Mouse (Mus musculus) left cerebral cortex, adult 11 months (tissue): ENCODE data around the gene Lifr.

Experiments
- DNase-seq: peaks from one replicate; pipeline ENCODE4 v3.0.0; 2022; ENCODE audit warnings: low spot score

The Lifr gene

DNA sequence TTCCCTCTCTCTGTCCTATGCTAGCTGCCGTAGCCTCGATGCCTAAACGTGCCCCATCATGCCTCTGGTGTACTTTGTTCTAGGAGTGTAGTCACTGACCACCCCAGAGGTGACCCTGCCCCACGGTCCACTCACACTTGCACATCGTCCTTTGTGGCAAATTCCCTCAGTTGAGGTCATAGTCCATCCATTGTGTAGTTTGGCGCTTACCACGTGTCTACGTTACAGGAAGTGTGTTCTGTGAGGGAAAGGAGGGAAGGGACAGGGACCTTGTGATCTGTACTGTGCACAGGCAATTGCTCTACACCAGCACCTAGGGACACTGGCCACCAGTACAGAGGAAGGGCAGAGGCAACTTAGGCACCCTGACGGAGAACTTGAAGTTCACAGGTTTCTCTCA, 69.5 kb downstream of the Lifr start:
- DNase-seq: no peak

DNA sequence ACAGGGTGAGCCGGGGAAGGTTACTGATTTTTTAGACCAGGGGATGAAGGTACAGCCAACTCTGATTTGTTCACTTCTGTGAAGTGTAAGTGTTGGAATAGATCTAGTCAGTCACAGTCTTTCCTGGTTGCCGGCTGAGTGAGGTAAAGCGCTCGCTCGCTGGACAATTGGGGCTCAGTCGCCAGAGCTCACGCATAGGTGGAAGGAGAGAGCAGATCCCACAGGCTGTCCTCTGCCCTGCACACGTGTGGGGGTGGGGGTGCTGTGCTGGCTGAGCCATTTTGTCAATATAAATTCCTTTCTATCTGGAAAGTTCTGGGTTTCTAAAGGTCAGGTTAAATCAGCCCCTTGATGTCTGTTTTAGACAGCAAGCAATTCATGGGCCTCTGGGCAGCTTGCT, 69.9 kb downstream of the Lifr start:
- DNase-seq: no peak

DNA sequence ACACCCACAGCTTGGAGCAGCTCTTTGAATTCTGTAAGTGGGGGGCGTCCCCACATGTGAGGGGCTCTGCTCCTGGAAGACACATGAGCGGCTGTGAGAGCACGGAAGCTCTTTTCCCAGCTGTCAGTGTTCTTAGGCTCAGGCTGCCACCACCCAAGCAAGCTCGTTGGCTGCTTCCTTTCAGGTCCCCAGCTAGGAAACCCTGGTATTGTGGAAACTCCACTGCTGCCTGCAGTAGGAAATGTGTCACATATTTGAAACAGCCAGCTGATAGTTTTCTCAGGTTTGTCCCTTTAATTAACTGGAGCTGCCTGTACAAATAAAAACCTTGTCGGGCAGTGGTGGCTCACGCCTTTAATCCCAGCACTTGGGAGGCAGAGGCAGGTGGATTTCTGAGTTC, 73.4 kb downstream of the Lifr start:
- DNase-seq: no peak

DNA sequence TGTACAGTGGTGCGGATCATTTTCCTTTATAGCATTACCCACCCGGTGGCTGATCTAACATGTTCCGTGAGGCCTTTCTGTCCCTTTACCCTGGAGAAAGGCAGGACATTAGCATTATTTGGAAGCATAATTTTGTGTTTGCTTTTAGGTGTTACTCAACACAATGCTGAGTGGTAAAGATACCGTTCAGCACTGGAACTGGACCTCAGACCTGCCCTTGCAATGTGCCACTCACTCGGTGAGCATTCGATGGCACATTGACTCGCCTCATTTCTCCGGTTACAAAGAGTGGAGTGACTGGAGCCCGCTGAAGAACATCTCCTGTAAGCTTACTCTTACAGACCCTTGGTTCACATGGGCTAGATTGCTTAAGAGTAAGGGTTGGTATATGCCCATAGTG, 76.3 kb downstream of the Lifr start:
- no peak for DNase-seq

DNA sequence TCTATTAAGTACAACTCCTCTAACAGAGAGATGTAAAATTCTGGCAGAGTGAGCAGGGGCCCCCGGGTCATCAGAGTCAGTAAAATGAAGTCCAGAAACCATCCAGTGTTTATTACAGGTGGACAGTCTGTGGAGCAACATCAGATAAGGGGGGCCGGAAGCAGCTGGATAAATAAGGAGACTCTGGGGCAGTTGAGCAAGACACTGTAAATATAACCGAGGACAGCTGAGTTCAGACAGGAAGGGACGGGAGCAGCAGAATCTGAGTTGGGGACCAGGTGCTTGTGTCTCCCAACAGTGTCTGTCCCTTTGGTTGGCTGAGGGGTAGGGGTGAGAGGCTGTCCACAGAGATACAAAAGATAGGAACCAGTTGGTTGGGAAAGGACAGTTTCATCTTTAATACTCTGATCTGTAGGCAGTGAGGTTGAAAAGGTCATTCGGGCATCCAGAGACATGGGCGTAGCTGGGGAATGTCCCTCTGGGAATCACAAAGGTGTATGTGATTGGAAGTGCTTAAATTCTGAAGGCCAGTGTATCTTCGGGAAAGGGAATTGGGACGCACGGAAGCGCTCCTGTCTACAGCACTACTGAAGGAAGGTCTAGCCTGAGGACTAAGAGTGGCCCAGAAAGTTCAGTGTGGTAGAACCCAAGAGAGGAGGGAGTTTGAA, 77.0 kb downstream of the Lifr start:
- no peak for DNase-seq

DNA sequence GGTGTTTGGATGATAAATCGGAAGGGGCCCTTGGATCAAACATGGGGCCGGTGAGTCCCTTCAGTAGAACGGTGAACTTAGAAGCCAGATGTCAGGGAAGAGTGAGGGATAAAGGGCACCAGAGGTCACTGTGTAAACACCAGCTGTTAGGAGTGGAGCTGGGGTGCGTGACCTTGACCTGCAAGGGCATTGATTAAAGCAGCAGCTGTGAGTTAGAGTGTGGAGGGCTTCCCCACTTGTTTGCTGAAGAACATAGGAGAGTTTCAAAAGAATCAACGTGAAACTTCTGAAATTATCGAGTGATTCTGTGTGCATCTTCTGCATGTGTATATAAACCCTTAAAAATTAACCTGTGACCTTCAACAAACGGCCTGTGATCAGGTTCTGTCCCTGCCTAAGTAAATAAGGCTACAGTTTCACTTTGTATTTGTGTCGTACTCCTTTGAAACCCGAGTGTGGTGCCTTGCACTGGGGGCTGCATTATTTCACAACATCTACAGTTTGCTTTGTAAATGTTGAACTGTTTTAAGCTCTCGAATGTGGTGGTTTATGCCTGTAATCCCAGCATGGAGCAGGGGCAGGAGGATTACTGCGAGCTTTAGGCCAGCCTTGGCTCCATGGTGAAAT, 77.6 kb downstream of the Lifr start:
- no peak for DNase-seq

DNA sequence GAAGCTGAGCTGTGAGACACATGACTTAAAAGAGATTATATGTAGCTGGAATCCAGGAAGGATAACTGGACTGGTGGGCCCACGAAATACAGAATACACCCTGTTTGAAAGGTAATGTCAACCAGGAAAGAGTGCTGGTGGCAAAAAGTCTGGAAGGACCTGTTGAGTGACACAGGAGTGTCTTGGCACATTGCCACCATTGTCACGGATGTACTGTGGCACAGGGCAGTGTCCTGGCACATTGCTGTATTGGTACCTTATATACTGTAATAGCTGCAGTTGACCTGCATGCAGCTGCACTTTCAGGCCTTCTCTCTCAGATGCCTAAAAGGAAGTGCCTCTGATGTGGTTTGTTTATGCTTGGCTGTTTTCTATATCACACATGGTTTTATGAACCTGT, 82.5 kb downstream of the Lifr start:
- DNase-seq: no peak

DNA sequence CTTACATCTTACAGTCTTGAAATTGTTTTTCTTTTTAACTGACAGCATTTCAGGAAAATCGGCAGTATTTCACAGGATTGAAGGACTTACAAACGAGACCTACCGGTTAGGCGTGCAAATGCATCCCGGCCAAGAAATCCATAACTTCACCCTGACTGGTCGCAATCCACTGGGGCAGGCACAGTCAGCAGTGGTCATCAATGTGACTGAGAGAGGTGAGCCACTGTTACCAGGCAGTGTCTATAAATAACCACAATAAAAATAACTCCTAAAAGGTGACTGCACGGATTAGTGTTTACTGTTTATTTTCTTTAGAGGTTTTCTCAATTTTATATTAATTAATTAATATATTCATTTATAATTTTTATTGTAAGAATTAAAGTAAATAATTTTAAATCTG, 82.9 kb downstream of the Lifr start:
- no peak for DNase-seq

DNA sequence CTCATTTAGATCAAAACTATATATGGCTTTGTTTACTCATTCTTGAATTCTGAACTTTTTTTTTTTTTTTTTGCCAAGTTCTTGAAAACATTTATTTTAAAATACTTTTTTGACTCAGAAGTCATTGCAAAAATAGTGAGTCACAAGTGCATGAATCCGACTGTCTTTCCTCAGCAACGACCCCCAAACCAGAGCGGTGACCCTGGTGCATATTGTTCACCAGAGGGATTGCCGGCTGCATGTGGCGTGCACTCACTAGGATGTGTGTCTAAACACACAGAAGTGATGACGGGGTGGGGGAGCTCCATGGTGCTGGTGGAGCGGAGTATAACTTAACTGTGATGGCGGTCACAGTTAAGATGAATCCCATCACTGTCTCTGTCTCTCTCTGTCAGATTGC, 83.4 kb downstream of the Lifr start:
- no peak for DNase-seq

DNA sequence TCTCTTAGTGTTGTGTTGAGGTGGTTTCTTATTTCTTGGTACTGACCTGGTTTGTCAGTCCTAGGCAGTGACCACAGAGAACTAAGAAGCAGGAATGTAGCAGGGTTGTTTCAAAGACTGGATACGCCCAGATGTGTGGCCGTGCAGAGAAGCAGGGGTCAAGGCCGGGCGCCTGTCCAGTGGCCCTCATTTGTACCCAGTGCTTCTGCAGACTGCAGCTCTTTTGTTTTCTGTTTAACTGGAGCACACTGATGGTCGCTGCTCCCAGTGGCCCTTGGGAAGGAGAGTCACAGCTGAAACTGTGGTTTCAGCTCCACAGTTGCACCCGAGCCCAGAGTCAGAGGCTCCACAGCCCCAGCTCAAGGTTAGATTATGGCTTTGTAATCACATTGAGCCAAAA, 90.2 kb downstream of the Lifr start:
- DNase-seq: peak; percentile 14

DNA sequence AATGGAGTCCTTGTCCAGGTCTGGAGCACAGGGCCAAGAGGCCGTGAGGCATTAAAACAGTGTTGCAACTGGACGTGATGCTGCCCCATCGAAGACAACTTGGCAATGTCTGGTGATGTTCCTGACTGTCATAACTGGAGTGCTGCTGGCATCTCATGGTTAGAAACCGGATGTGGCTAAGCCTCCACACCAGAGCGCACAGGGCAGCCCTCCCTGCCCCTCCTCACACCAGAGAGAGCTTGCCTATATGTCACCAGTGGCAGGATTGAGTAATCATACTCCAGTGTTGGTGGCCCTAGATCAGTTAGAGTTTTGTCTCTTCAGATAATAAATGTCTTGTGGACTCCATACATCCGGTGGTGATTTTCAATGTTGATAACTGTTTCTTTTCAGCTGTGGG, 97.3 kb downstream of the Lifr start:
- DNase-seq: no peak

DNA sequence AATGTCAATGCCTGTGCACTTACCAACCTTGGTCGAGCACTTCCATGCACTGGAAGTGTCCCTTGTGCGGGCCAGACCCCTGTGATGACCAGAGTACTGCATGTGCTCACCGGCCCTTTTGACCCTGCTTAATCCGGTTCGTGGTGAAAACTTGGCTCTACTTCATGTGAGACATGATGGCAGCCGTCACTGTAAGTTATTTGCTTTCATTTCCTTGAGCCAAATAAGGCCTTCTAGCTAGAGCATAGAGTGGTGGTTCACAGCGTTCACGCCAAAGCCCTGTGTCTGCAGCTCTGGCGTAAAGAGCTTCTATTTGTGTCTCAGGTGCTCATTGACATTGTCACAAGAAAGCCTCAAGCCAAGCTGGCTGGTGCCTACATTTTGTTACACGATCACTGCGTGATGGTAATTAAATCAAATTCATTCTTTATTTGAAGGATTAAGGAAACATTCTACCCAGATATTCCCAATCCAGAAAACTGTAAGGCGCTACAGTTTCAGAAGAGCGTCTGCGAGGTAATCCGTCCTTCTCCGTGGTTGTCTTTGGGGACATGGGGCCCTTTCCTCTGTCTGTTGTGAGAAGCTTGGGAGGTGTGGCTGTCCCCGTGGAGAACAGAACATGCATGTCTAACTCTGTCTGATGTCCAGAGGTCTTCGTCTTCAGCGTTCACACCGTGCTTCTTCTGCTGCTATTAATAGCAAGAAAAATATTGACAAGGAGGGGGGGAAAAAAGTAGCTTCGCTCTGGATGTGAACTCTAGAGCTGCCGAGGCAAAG, 99.5 kb downstream of the Lifr start:
- no peak for DNase-seq

DNA sequence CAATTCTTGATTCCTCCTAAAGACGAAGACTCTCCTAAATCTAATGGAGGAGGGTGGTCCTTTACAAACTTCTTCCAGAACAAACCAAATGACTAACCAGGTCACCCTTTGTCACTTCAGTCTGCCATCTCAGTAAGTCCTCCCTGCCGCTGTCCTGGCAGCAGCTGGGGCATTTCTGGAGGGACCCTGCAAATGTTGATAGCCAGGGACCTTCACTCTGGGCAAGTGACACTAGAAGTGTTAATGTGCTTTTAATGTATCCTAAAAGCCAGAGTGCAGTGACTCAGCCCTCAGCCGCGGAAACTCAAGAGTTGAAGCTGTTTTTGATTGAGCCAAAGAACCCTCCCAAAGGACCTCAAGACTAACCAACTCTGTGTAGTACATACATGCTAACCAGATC, 100.7 kb downstream of the Lifr start:
- no peak for DNase-seq

DNA sequence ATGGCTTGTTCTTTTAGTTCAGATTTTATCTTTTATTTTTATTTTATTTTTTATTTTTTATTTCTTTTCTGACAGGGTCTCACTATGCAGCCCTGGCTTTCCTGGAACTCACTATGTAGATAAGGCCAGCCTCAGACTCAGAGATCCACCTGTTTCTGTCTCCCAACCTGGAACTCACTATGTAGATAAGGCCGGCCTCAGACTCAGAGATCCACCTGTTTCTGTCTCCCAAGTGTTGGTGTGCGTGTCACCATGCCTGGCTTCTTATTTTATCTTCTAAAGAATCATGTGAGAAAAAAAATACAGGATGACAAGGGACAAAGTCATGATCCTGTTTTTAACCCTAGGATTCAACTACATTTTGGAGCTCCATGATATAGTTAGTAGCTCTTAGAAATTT, 102.2 kb downstream of the Lifr start:
- no peak for DNase-seq

DNA sequence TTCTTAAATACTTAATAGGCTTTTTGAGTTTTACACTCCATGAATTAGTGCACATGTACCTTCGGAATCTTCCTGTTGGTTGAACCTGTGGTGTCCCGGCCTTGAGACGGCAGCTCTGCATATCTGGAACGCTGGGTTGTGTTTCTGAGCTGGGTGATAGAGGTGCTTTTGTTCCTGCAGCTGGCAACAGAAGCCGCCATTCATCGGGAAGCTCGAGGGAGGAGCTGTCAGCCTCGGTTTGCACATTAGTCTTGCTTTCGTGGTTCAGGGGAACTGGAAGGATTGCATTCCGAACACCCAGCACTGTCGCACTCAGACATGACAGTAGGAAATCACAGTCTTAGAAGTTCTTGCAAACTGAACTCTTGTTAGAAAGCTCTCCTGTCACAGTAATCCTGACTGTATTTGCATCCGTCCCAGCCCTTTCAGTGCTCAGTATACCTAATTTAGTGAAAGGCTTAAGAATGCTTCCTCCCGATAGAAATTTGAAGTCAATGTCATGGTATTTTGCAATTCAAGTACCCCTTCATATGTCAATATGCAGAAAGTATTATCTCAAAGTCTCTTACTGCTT, 103.8 kb downstream of the Lifr start:
- DNase-seq: peak; percentile 14

DNA sequence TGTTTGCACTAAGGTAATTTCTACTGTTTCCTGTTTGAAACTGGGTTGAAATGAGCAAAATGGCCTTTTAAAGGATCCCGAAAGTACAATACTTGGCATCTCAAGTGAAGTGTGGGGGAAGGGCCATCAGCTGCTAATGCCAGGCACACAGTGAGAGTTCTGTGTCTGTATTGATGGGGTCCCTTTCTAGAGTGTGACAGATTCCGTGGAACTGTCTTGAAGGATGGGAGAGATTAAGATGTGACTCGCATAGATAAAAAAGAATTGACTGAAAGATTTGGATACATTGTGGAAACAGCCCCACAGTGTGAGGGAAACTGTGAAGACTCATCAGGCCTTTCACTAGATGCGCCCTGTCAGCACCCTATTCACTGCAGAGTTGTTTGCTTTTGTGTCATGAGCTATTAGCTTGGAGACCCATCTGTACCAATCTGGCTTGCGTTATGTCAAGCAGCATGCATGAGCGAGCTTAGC, 104.4 kb downstream of the Lifr start:
- DNase-seq: no peak

DNA sequence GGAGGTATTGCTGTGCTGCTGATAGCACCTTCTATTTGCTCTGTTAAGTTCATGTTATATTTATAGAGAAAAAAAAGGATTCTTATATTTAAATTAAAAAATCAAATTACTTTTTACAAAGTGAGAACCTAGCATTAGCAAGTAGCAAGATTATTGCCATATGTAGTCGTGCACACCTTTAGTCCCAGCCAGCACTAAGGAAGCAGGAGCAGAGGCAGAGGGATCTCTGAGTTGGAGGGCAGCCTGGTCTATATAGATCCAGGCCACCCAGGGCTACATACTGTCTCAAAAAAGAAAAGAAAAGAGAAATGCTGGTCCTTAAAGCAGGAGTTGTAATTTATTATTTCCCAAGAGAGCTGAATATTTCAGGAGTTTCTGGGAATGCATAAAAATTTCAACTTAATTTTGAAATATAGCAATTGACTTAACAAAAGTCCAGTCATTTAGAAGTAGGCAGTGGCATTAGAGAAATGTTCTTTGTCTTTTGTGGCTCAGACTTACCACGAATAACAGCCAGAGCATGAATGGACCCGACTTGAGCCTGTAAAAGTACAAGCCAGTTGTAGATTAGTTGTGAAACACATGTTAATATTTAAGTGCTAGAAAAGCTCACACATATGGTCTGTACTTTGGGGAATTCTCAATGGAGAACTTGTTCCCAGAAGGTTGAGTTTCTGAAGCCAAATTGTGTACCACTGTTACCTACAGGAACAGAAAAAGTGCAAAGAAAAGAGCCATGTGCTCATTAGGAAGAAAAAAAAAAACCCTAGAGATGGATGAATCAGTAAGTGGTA, 107.4 kb downstream of the Lifr start:
- no peak for DNase-seq

DNA sequence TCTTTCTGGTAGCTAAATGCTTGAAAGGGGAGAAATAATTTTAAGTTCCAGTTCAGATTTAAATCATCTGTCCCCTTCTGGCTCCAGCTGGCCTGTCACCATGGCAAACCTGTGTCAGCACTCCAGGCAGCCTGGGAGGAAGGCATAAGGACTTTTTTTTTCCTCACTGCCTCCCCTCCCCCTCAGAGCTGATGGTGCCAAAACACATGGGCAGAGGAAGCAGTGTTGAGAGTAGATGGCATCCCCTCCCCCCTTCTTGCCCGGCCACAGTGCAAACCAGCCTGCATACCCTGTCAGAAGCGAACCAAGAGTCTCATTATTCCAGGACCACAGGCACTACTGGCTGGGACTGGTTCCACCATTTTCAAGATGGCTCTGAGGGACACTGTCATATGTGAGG, 108.4 kb downstream of the Lifr start:
- DNase-seq: peak; percentile 24

DNA sequence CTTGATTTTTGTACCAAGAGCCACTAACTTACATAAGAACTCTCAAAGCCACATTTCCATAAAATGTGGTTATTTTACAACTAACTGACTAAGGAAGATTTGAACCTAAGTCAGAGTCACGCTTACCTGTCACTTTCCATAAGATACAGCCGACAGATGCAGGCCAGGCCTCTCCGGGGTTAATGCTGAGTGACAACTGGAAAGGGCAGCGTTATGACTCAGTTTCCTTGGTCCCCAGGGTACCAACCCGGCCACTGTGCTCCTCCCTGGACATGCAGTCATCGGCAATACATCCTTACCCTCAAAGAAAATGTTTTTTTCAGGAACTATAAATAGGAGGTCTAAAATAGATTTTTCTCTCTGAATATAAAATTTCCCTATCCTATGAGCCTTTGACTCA, 109.9 kb downstream of the Lifr start:
- no peak for DNase-seq

DNA sequence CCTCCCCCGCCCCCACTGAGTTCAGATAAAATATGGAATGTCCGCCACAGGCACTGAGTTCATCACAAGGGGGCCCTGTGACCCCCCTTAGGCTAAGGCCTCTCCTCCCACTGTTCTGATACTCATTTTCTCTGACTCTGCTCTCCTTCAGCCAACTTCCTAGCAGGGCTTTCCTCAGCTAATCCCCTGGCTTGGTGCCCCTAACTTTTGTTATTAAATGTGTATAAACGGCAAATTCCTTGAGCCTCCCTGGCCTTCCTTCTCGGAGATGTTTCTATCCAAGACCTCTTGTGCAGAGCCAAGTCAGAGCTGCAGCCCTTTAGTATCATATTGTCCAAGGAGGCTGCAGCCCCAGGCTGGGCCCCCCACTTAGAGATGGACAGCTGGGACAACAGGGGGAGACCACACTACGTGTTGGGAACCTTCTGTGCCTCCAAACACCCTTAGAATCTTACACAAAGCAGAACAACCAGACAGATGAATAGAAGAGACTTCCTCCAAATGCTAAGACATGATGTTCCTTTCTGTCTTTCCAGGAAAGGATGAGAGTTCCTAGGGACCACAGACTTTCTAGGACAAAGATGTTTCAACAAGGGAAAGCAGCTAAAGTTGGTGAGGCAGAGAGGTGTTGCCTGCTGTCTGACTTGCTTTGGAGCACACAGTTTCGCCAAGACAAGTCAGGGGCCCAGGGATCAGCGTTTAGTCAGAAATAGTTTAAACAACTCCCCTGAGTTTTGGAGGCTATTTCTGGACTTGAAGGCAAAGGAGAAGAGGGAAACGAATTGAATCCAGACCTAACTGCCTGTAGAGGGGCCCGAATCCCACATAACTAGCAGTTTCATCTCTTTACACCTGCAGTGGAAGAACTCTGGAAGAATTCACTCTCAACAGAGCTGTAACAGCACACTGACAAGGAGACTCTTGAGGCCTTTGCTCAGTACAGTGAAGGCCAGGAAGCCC, 111.3 kb downstream of the Lifr start:
- DNase-seq: no peak

DNA sequence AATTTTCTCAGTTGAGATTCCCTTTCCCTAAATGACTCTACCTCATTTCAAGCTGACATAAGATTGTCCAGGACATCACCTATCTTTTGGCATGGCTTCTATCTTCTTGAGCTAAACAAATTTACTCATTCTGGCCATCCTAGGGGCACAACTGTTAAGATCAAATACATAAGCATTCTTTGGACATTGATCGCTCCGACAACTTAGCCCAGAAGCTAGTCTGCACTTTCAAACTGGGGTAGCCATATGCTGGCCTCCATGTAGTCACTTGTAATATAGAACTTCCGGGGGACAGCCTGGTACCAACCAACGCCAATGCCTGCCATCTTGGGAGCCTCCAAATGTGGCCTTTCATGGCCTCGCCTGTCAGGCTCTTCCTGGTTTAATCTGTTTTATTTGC, 112.6 kb downstream of the Lifr start:
- DNase-seq: no peak
